Mouse (Mus musculus) stomach, embryonic 15.5 days (tissue): ENCODE data around the gene Lrrc63. TPM values are rescaled to one million over a fixed set of nuclear protein-coding genes. Genes with fewer than 3 reads are reported as not detected.

ENCODE experiments used
- ATAC-seq: fragments of 200-750 bp; cut with Nextera tagmentation; 2 replicates; pipeline ENCODE4 v1.8.0; 2017; ENCODE audit warnings: low read depth, moderate number of reproducible peaks, moderate TSS enrichment; ENCODE audit not compliant: insufficient read depth, low FRiP score
- H3K27ac ChIP-seq: fragments of 300-500 bp; sonication (generic); 2 replicates; pipeline ENCODE4 v1.5.1; 2015; ENCODE audit warnings: mild to moderate bottlenecking, inconsistent platforms
- H3K27me3 ChIP-seq: fragments of 300-500 bp; sonication (generic); replicated peaks from 2 replicates; pipeline ENCODE4 v1.6.1; 2015; ENCODE audit warnings: inconsistent platforms
- H3K36me3 ChIP-seq: fragments of 300-500 bp; sonication (generic); 2 replicates; pipeline ENCODE4 v1.6.1; 2015; ENCODE audit warnings: inconsistent platforms
- H3K4me1 ChIP-seq: fragments of 300-500 bp; sonication (generic); 2 replicates; pipeline ENCODE4 v1.6.1; 2015; ENCODE audit warnings: inconsistent platforms
- H3K4me2 ChIP-seq: fragments of 300-500 bp; sonication (generic); 2 replicates; pipeline ENCODE4 v1.6.1; 2015; ENCODE audit warnings: mild to moderate bottlenecking, inconsistent platforms
- H3K4me3 ChIP-seq: fragments of 300-500 bp; sonication (generic); replicated peaks from 2 replicates; pipeline ENCODE4 v1.5.1; 2015; ENCODE audit warnings: inconsistent platforms
- H3K9ac ChIP-seq: fragments of 300-500 bp; sonication (generic); 2 replicates; pipeline ENCODE4 v1.6.1; 2015; ENCODE audit warnings: inconsistent platforms
- H3K9me3 ChIP-seq: fragments of 300-500 bp; sonication (generic); 2 replicates; pipeline ENCODE4 v1.6.1; 2016; ENCODE audit warnings: inconsistent platforms
- WGBS: fragments of 180-500 bp; shearing (Covaris S2); methylation state at CpG from one replicate; pipeline ENCODE4 v1.1.7; 2015; 5-methylcytosine and 5-hydroxymethylcytosine counted together
- polyA plus RNA-seq: library from polyadenylated mRNA; unstranded; fragments of >200 nt; fragmentation: Nextera tagmentation; extraction: Ambion mirVana; gene quantifications from 2 replicates; pipeline ENCODE4 v1.2.1, GENCODE M21; 2015

The Lrrc63 gene
- polyA plus RNA-seq, 1 experiment from 2014 or later: not detected

- H3K9me3 ChIP-seq: no peaks in the 10 kb centered on the region
- no peak overlapping the region for H3K9ac ChIP-seq
- no peaks in the 10 kb centered on the region for H3K27me3 ChIP-seq
- peak overlapping the region; percentile 60 for H3K4me3 ChIP-seq
- peaks cover 4% of the 10 kb centered on the region; the same call in 1 of the 2 replicates for H3K4me1 ChIP-seq
- H3K4me2 ChIP-seq: peak overlapping the region; percentile 78
- 6% methylated on average over 12 of the region's 12 CpGs for WGBS
- H3K27ac ChIP-seq: peak overlapping the region; percentile 51; the same call in 1 of the 2 replicates
- H3K36me3 ChIP-seq: no peaks in the 10 kb centered on the region
- ATAC-seq: no peak
These were observed 749 bp upstream of the Lrrc63 start for GRCm38 (mm10) chr14:75131324-75131935.

GRCm38 (mm10) chr14:75121658-75122057 is 9.0 kb downstream of the Lrrc63 start:
- Histone ChIP-seq H3K9ac (no peak overlapping the region), H3K4me1 (no peaks in the 10 kb centered on the region), H3K9me3 (no peaks in the 10 kb centered on the region), H3K4me2 (no peak overlapping the region), H3K4me3 (no peak overlapping the region), H3K27me3 (no peaks in the 10 kb centered on the region), H3K36me3 (no peaks in the 10 kb centered on the region), H3K27ac (no peak overlapping the region)
- 68% methylated on average over 8 of the region's 8 CpGs for WGBS
- no peak for ATAC-seq

- no peak for ATAC-seq
- no peak overlapping the region for H3K27ac ChIP-seq
These were observed 27.7 kb downstream of the Lrrc63 start for GRCm38 (mm10) chr14:75102956-75103355.

GRCm38 (mm10) chr14:75077946-75078345 is 52.7 kb downstream of the Lrrc63 start:
- Histone ChIP-seq H3K27me3 (no peaks in the 10 kb centered on the region), H3K4me2 (no peak overlapping the region), H3K4me1 (no peaks in the 10 kb centered on the region), H3K4me3 (no peak overlapping the region), H3K36me3 (no peaks in the 10 kb centered on the region), H3K27ac (no peak overlapping the region), H3K9ac (no peak overlapping the region), H3K9me3 (no peaks in the 10 kb centered on the region)
- no peak for ATAC-seq
- 55% methylated on average over 6 of the region's 6 CpGs for WGBS

More at GRCm38 (mm10) chr14:75102956-75103355, 27.7 kb downstream of the Lrrc63 start:
- H3K36me3 ChIP-seq: no peaks in the 10 kb centered on the region
- no peaks in the 10 kb centered on the region for H3K4me1 ChIP-seq
- no peak overlapping the region for H3K4me2 ChIP-seq
- H3K9ac ChIP-seq: no peak overlapping the region
- 88% methylated on average over 5 of the region's 5 CpGs for WGBS
- H3K27me3 ChIP-seq: no peaks in the 10 kb centered on the region
- no peak overlapping the region for H3K4me3 ChIP-seq
- no peaks in the 10 kb centered on the region for H3K9me3 ChIP-seq

- H3K27ac ChIP-seq: no peak overlapping the region
- 72% methylated on average over 10 of the region's 10 CpGs for WGBS
- H3K27me3 ChIP-seq: no peaks in the 10 kb centered on the region
- H3K9me3 ChIP-seq: no peaks in the 10 kb centered on the region
- ATAC-seq: no peak
- H3K4me2 ChIP-seq: no peak overlapping the region
- no peak overlapping the region for H3K4me3 ChIP-seq
- no peaks in the 10 kb centered on the region for H3K36me3 ChIP-seq
- no peak overlapping the region for H3K9ac ChIP-seq
- H3K4me1 ChIP-seq: no peaks in the 10 kb centered on the region
These were observed 55.1 kb downstream of the Lrrc63 start for GRCm38 (mm10) chr14:75075299-75076180.

GRCm38 (mm10) chr14:75071091-75071490 is 59.6 kb downstream of the Lrrc63 start:
- H3K4me1 ChIP-seq: no peaks in the 10 kb centered on the region
- no peaks in the 10 kb centered on the region for H3K36me3 ChIP-seq
- no peak overlapping the region for H3K9ac ChIP-seq
- H3K9me3 ChIP-seq: no peaks in the 10 kb centered on the region
- H3K27ac ChIP-seq: no peak overlapping the region
- 82% methylated on average over 15 of the region's 15 CpGs for WGBS
- H3K27me3 ChIP-seq: no peaks in the 10 kb centered on the region
- no peak for ATAC-seq
- H3K4me3 ChIP-seq: no peak overlapping the region
- H3K4me2 ChIP-seq: no peak overlapping the region

- no peaks in the 10 kb centered on the region for H3K27me3 ChIP-seq
- H3K36me3 ChIP-seq: no peaks in the 10 kb centered on the region
- no peak overlapping the region for H3K4me3 ChIP-seq
- no peaks in the 10 kb centered on the region for H3K4me1 ChIP-seq
- H3K9me3 ChIP-seq: no peaks in the 10 kb centered on the region
- WGBS: 48% methylated on average over 7 of the region's 7 CpGs
- no peak overlapping the region for H3K27ac ChIP-seq
- no peak overlapping the region for H3K9ac ChIP-seq
- no peak for ATAC-seq
- no peak overlapping the region for H3K4me2 ChIP-seq
These were observed 61.2 kb downstream of the Lrrc63 start for GRCm38 (mm10) chr14:75069356-75069979.

- no peaks in the 10 kb centered on the region for H3K36me3 ChIP-seq
- no peak overlapping the region for H3K9ac ChIP-seq
- no peak overlapping the region for H3K4me3 ChIP-seq
- no peak for ATAC-seq
- H3K27ac ChIP-seq: no peak overlapping the region
- WGBS: 77% methylated on average over 19 of the region's 19 CpGs
- no peaks in the 10 kb centered on the region for H3K4me1 ChIP-seq
- H3K27me3 ChIP-seq: no peaks in the 10 kb centered on the region
- no peak overlapping the region for H3K4me2 ChIP-seq
- H3K9me3 ChIP-seq: no peaks in the 10 kb centered on the region
These were observed 62.1 kb downstream of the Lrrc63 start for GRCm38 (mm10) chr14:75068430-75069112.

- no peak overlapping the region for H3K9ac ChIP-seq
- H3K9me3 ChIP-seq: no peaks in the 10 kb centered on the region
- no peak for ATAC-seq
- 91% methylated on average over 5 of the region's 5 CpGs for WGBS
- no peaks in the 10 kb centered on the region for H3K36me3 ChIP-seq
- no peak overlapping the region for H3K4me3 ChIP-seq
- H3K4me2 ChIP-seq: no peak overlapping the region
- no peak overlapping the region for H3K27ac ChIP-seq
- H3K4me1 ChIP-seq: no peaks in the 10 kb centered on the region
- no peaks in the 10 kb centered on the region for H3K27me3 ChIP-seq
These were observed 65.5 kb downstream of the Lrrc63 start for GRCm38 (mm10) chr14:75065211-75065610.

- Histone ChIP-seq H3K27ac (no peak overlapping the region), H3K9ac (no peak overlapping the region), H3K4me3 (no peak overlapping the region), H3K36me3 (no peaks in the 10 kb centered on the region), H3K27me3 (no peaks in the 10 kb centered on the region), H3K4me1 (no peaks in the 10 kb centered on the region), H3K9me3 (no peaks in the 10 kb centered on the region), H3K4me2 (no peak overlapping the region)
- 72% methylated on average over 7 of the region's 7 CpGs for WGBS
- peak; percentile 59; the same call in 1 of the 2 replicates for ATAC-seq
These were observed 66.2 kb downstream of the Lrrc63 start for GRCm38 (mm10) chr14:75064520-75064919.

GRCm38 (mm10) chr14:75063936-75064335 is 66.7 kb downstream of the Lrrc63 start:
- H3K27me3 ChIP-seq: no peaks in the 10 kb centered on the region
- H3K4me2 ChIP-seq: no peak overlapping the region
- H3K4me1 ChIP-seq: no peaks in the 10 kb centered on the region
- ATAC-seq: no peak
- H3K4me3 ChIP-seq: no peak overlapping the region
- no peak overlapping the region for H3K27ac ChIP-seq
- 92% methylated on average over 8 of the region's 8 CpGs for WGBS
- no peaks in the 10 kb centered on the region for H3K36me3 ChIP-seq
- H3K9ac ChIP-seq: no peak overlapping the region
- H3K9me3 ChIP-seq: no peaks in the 10 kb centered on the region
